Mouse (Mus musculus): ENCODE data around the gene Acsbg2.

GRCm38 (mm10) chr17:56874936-56875651, 847 bp upstream of the Acsbg2 start, which contains the start of gene 1700061G19Rik:
- TF ChIP-seq CTCF (IDR thresholded peaks at IDR 0.05; ENCODE audit: low read depth, low read length), result no peak
- no peak for TF ChIP-seq GATA1 (IDR thresholded peaks at IDR 0.05; ENCODE audit: borderline replicate concordance, low read length)
- no peak for TF ChIP-seq GATA2 (IDR thresholded peaks at IDR 0.05; ENCODE audit: borderline replicate concordance, low read depth, low read length)
- no peak for TF ChIP-seq TAL1 (conservative IDR thresholded peaks at IDR 0.05; ENCODE audit: low read depth, low read length)

Measured in G1E (cell line).